Mouse (Mus musculus) cortical plate, adult 2 months (tissue): ENCODE results near the gene Sez6. TPM values are rescaled to one million over a fixed set of nuclear protein-coding genes. Genes with fewer than 3 reads are reported as not detected.

ENCODE experiments used
- H3K27ac ChIP-seq: fragments of 200-500 bp; 2 replicates; pipeline ENCODE4 v1.5.1; 2012; ENCODE audit warnings: low read length, control low read depth, inconsistent platforms; ENCODE audit not compliant: insufficient read depth
- H3K4me1 ChIP-seq: fragments of 200-500 bp; 2 replicates; pipeline ENCODE4 v1.6.1; 2011; ENCODE audit warnings: low read length; ENCODE audit not compliant: control insufficient read depth, insufficient read depth
- H3K4me3 ChIP-seq: fragments of 200-500 bp; 2 replicates; pipeline ENCODE4 v1.5.1; 2011; ENCODE audit warnings: mild to moderate bottlenecking, low read length, control low read depth; ENCODE audit not compliant: insufficient read depth
- CTCF ChIP-seq: fragments of 200-500 bp; IDR thresholded peaks from 2 replicates; pipeline ENCODE4 v1.5.1; 2011; ENCODE audit warnings: mild to moderate bottlenecking, control low read depth, low read length; ENCODE audit not compliant: insufficient read depth; ENCODE audit errors: extremely low read depth
- POLR2A ChIP-seq: fragments of 200-500 bp; IDR thresholded peaks from 2 replicates; pipeline ENCODE4 v1.6.1; 2011; ENCODE audit warnings: mild to moderate bottlenecking, low read length, control low read depth; ENCODE audit not compliant: insufficient read depth; ENCODE audit errors: extremely low read depth
- polyA plus RNA-seq: library from polyadenylated mRNA; depleted of rRNA; stranded (reverse); fragments of >200 nt; gene quantifications from 2 replicates; pipeline ENCODE4 v1.2.3, GENCODE M21; 2012

Gene Sez6
- polyA plus RNA-seq, 1 experiment, result 109 TPM

DNA sequence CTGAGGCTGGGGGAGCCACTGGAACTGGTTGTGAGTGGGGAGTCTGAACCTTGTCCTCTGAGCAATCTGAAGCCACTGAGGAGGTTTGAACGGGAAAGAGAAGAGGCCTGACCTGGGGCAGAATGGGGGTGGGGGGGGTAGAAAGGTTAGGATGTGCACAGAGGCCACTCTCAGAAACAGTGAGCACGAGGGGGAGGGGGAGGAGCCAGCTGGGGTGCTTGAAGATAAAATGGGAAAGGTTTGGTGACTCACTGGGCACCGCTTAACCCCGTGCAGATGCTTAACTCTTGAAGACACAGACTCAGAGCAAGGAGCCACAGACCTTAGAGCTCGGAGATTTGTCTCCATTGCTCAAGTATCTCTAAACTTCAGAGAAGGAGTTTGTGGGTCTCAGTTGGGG lies 30.3 kb downstream of the Sez6 start:
- TF ChIP-seq CTCF, result no peak
- no peak for TF ChIP-seq POLR2A
- Histone ChIP-seq H3K4me1 (peaks cover 16% of the 10 kb centered on the region), H3K4me3 (no peak overlapping the region), H3K27ac (no peak overlapping the region)

- TF ChIP-seq POLR2A (no peak), CTCF (no peak)
- no peak overlapping the region for H3K27ac ChIP-seq
Measured at GRCm38 (mm10) chr11:77962946-77963345, 32.3 kb downstream of the Sez6 start.

GRCm38 (mm10) chr11:77964415-77965095 lies 34.0 kb downstream of the Sez6 start:
- peaks cover 18% of the 10 kb centered on the region for H3K4me1 ChIP-seq
- no peak overlapping the region for H3K4me3 ChIP-seq
- no peak overlapping the region for H3K27ac ChIP-seq
- TF ChIP-seq POLR2A, result no peak
- no peak for TF ChIP-seq CTCF

More at GRCm38 (mm10) chr11:77962946-77963345, 32.3 kb downstream of the Sez6 start:
- H3K4me3 ChIP-seq, result no peak overlapping the region
- peaks cover 20% of the 10 kb centered on the region for H3K4me1 ChIP-seq

GRCm38 (mm10) chr11:77965101-77966036 lies 34.8 kb downstream of the Sez6 start:
- no peak overlapping the region for H3K4me3 ChIP-seq
- H3K27ac ChIP-seq, result peak overlapping the region; percentile 61
- TF ChIP-seq POLR2A (no peak), CTCF (no peak)
- H3K4me1 ChIP-seq, result peaks cover 14% of the 10 kb centered on the region

DNA sequence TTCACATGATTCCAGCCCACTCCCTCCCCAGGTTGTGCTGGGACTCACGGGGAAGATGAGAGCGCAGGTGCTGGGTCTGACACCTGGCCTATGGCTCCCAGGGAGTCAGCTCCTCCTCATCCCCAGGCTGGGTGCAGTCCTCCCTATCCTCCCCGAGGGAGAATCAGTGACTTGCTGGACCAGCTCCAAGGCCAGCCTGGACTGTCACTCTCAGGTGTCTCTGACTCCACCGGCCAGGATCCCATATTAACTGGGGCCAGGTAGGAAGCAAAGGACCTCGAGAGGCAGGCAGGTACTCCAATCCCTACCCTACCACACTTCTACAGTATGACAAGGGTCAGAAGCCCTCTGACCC lies 35.4 kb downstream of the Sez6 start:
- Histone ChIP-seq H3K4me1 (peaks cover 10% of the 10 kb centered on the region), H3K4me3 (no peak overlapping the region), H3K27ac (peak overlapping the region; percentile 72)
- no peak for TF ChIP-seq POLR2A
- TF ChIP-seq CTCF, result no peak

DNA sequence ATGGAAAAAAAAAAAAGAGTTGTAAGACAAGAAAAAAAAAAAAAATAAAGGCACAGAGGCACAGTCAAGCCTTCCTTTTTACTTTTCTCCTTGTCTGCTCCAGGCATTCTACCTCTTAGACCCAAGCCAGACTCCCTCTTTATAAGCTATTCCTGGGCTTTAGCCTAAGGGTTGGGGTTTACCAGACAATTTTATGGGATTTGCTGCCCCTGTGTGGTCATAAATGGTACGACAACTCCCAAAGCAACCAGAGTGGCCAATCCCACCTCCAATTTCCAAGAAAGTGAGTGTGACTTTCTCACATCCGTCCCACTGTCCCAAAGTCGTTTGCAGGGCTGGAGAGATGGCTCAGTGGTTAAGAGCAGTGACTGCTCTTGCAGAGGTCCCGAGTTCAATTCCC lies 36.5 kb downstream of the Sez6 start:
- H3K4me3 ChIP-seq, result no peak overlapping the region
- no peak overlapping the region for H3K27ac ChIP-seq
- TF ChIP-seq CTCF (peak; percentile 83), POLR2A (no peak)
- peaks cover 10% of the 10 kb centered on the region for H3K4me1 ChIP-seq

- H3K4me3 ChIP-seq, result no peak overlapping the region
- H3K27ac ChIP-seq, result no peak overlapping the region
- peaks cover 10% of the 10 kb centered on the region for H3K4me1 ChIP-seq
- TF ChIP-seq POLR2A, result no peak
Measured at GRCm38 (mm10) chr11:77968786-77969185, 38.2 kb downstream of the Sez6 start.

DNA sequence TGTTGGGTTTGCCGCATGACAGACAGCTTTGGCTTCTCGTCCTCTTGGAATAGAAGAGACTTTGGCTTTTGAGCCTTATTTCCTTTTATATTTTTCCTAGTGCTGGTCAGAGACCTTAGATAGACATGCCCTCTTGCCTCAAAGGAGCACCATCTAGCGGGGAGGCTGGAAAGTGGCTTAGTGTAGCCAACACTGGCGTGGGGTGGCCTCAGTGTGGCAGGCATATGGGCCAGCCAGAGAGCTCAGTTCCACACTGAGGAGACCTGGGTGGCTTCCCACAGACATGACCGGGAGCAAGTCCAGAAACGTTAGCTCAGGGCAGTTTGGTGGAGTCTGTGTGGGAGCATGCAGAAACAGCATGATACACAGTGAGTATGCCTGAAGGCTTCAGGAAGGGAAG lies 40.1 kb downstream of the Sez6 start:
- Histone ChIP-seq H3K4me3 (no peak overlapping the region), H3K27ac (no peak overlapping the region), H3K4me1 (peaks cover 4% of the 10 kb centered on the region; the same call in 1 of the 2 replicates)
- TF ChIP-seq POLR2A, result no peak
- TF ChIP-seq CTCF, result 0 out of 2 replicates have a peak, but pooled peaks have one; percentile 12

DNA sequence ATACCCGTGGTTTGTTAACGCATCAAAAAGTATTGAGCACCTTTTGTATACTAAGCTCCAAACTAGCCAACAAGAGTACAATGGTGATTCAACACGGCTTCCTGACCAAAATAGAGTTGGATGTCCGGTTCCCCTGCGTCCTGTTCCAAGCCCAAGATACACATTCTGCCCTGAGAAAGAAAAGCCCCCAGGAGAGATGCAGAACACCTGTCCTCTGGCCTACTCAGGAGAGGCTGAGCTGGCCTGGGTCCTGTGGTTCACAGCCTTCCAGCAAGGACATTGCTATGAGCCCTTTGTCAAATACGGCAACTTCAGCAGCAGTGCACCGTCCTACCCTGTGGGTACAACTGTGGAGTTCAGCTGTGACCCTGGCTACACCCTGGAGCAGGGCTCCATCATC lies 42.9 kb downstream of the Sez6 start:
- no peak overlapping the region for H3K4me3 ChIP-seq
- no peak for TF ChIP-seq POLR2A
- no peak for TF ChIP-seq CTCF
- no peak overlapping the region for H3K27ac ChIP-seq
- no peaks in the 10 kb centered on the region for H3K4me1 ChIP-seq
